Mouse (Mus musculus) hindbrain, embryonic 15.5 days (tissue): ENCODE data around the gene Treml4. TPM values are rescaled to one million over a fixed set of nuclear protein-coding genes. Genes with fewer than 3 reads are reported as not detected.

Source experiments
- ATAC-seq: fragments of 200-750 bp; cut with Nextera tagmentation; 2 replicates; pipeline ENCODE4 v1.8.0; 2017; ENCODE audit warnings: low read depth, moderate number of reproducible peaks, moderate TSS enrichment; ENCODE audit not compliant: low FRiP score
- H3K27ac ChIP-seq: fragments of 300-500 bp; sonication (generic); replicated peaks from 2 replicates; pipeline ENCODE4 v1.5.1; 2015; ENCODE audit warnings: mild to moderate bottlenecking, inconsistent platforms
- H3K27me3 ChIP-seq: fragments of 300-500 bp; sonication (generic); 2 replicates; pipeline ENCODE4 v1.6.1; 2015; ENCODE audit warnings: control low read depth, inconsistent platforms
- H3K36me3 ChIP-seq: fragments of 300-500 bp; sonication (generic); 2 replicates; pipeline ENCODE4 v1.6.1; 2015; ENCODE audit warnings: control low read depth, inconsistent platforms
- H3K4me1 ChIP-seq: fragments of 300-500 bp; sonication (generic); replicated peaks from 2 replicates; pipeline ENCODE4 v1.6.1; 2015; ENCODE audit warnings: control low read depth, inconsistent platforms
- H3K4me2 ChIP-seq: fragments of 300-500 bp; sonication (generic); 2 replicates; pipeline ENCODE4 v1.6.1; 2015; ENCODE audit warnings: moderate library complexity, mild to moderate bottlenecking, inconsistent platforms
- H3K4me3 ChIP-seq: fragments of 300-500 bp; sonication (generic); 2 replicates; pipeline ENCODE4 v1.5.1; 2015; ENCODE audit warnings: mild to moderate bottlenecking, inconsistent platforms
- H3K9ac ChIP-seq: fragments of 300-500 bp; sonication (generic); 2 replicates; pipeline ENCODE4 v1.6.1; 2015; ENCODE audit warnings: inconsistent platforms
- H3K9me3 ChIP-seq: fragments of 300-500 bp; sonication (generic); 2 replicates; pipeline ENCODE4 v1.6.1; 2016; ENCODE audit warnings: control low read depth, inconsistent platforms
- WGBS: fragments of 180-500 bp; shearing (Covaris S2); methylation state at CpG from one replicate; pipeline ENCODE4 v1.1.7; 2015; 5-methylcytosine and 5-hydroxymethylcytosine counted together
- polyA plus RNA-seq: library from polyadenylated mRNA; unstranded; fragments of >200 nt; fragmentation: Nextera tagmentation; extraction: Ambion mirVana; gene quantifications from 2 replicates; pipeline ENCODE4 v1.2.1, GENCODE M21; 2015

Gene Treml4
- 0.30 and 1.1 TPM in 2 replicates for polyA plus RNA-seq

GRCm38 (mm10) chr17:48263741-48264362 is at the start of gene Treml4:
Treml4 (plus strand) TSS chr17:48264295.
- Histone ChIP-seq H3K4me1 (no peaks in the 10 kb centered on the region), H3K9ac (no peak within 1 kb of the TSS), H3K4me2 (no peak within 1 kb of the TSS), H3K4me3 (no peak within 1 kb of the TSS), H3K36me3 (no peaks in the 10 kb centered on the region), H3K27me3 (no peaks in the 10 kb centered on the region), H3K9me3 (0 out of 2 replicates have a peak, but pooled peaks cover 11% of the 10 kb centered on the region), H3K27ac (no peak within 1 kb of the TSS)
- ATAC-seq = no peak
- 80% methylated on average over 3 of the region's 3 CpGs for WGBS

- no peaks in the 10 kb centered on the region for H3K27me3 ChIP-seq
- H3K27ac ChIP-seq = no peak overlapping the region
- no peak overlapping the region for H3K4me2 ChIP-seq
- no peaks in the 10 kb centered on the region for H3K36me3 ChIP-seq
- ATAC-seq = no peak
- no peaks in the 10 kb centered on the region for H3K4me1 ChIP-seq
- WGBS = 100% methylated on average over 1 of the region's 1 CpGs
- no peak overlapping the region for H3K4me3 ChIP-seq
- H3K9ac ChIP-seq = no peak overlapping the region
- H3K9me3 ChIP-seq = no peaks in the 10 kb centered on the region
Observed at GRCm38 (mm10) chr17:48215429-48215828, 48.7 kb upstream of the Treml4 start.

- Histone ChIP-seq H3K9ac (no peak overlapping the region), H3K27ac (no peak overlapping the region), H3K27me3 (no peaks in the 10 kb centered on the region), H3K36me3 (no peaks in the 10 kb centered on the region), H3K4me3 (no peak overlapping the region), H3K4me1 (no peaks in the 10 kb centered on the region), H3K9me3 (no peaks in the 10 kb centered on the region), H3K4me2 (no peak overlapping the region)
- WGBS = 94% methylated on average over 7 of the region's 7 CpGs
- ATAC-seq = no peak
Observed at GRCm38 (mm10) chr17:48230680-48231079, 33.4 kb upstream of the Treml4 start.

DNA sequence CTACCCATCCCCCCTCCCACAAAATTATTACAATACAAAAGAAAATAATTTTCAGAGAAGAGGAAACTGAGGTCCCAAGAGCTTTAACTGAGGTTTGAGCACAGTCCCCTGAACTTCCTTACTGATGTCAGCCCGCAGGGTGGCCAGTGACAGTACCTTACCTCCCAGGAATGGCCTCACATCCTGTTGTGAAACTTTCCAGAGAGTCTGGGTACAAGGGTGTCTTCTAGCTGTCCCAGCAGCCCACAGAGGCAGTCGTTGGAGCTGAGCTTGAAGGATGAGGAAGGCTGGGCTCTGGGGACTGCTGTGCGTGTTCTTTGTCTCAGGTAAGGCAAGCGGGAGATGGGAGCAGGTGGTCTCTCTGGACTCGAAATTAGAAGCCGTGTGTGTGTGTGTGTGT is 31.6 kb upstream of the Treml4 start, which contains the start of gene Trem1:
TSS of gene Trem1 (plus strand) at position 251 of the 400 bp plus-strand sequence.
- Histone ChIP-seq H3K4me3 (no peak within 1 kb of the TSS), H3K9me3 (no peaks in the 10 kb centered on the region), H3K36me3 (no peaks in the 10 kb centered on the region), H3K4me1 (no peaks in the 10 kb centered on the region), H3K27ac (no peak within 1 kb of the TSS), H3K9ac (no peak within 1 kb of the TSS), H3K4me2 (no peak within 1 kb of the TSS), H3K27me3 (no peaks in the 10 kb centered on the region)
- WGBS = 76% methylated on average over 6 of the region's 6 CpGs
- ATAC-seq = no peak

- H3K4me2 ChIP-seq = no peak overlapping the region
- no peak overlapping the region for H3K27ac ChIP-seq
- no peaks in the 10 kb centered on the region; the same call in 1 of the 2 replicates for H3K9me3 ChIP-seq
- H3K27me3 ChIP-seq = no peaks in the 10 kb centered on the region
- no peaks in the 10 kb centered on the region for H3K4me1 ChIP-seq
- no peak for ATAC-seq
- 87% methylated on average over 4 of the region's 4 CpGs for WGBS
- H3K4me3 ChIP-seq = no peak overlapping the region
- H3K9ac ChIP-seq = no peak overlapping the region
- H3K36me3 ChIP-seq = no peaks in the 10 kb centered on the region
Observed at GRCm38 (mm10) chr17:48233789-48234188, 30.3 kb upstream of the Treml4 start.

- no peak for ATAC-seq
Observed at GRCm38 (mm10) chr17:48234550-48234949, 29.5 kb upstream of the Treml4 start.

GRCm38 (mm10) chr17:48235773-48236370 is 28.2 kb upstream of the Treml4 start:
- Histone ChIP-seq H3K36me3 (no peaks in the 10 kb centered on the region), H3K4me2 (no peak overlapping the region), H3K4me1 (no peaks in the 10 kb centered on the region), H3K27me3 (no peaks in the 10 kb centered on the region), H3K27ac (no peak overlapping the region), H3K9me3 (no peaks in the 10 kb centered on the region; the same call in 1 of the 2 replicates), H3K9ac (no peak overlapping the region), H3K4me3 (no peak overlapping the region)
- ATAC-seq = no peak
- 60% methylated on average over 4 of the region's 4 CpGs for WGBS

More at GRCm38 (mm10) chr17:48234550-48234949, 29.5 kb upstream of the Treml4 start:
- H3K4me2 ChIP-seq = no peak overlapping the region
- H3K36me3 ChIP-seq = no peaks in the 10 kb centered on the region
- no peak overlapping the region for H3K4me3 ChIP-seq
- H3K27me3 ChIP-seq = no peaks in the 10 kb centered on the region
- no peaks in the 10 kb centered on the region for H3K4me1 ChIP-seq
- H3K9ac ChIP-seq = no peak overlapping the region
- H3K27ac ChIP-seq = no peak overlapping the region
- no peaks in the 10 kb centered on the region; the same call in 1 of the 2 replicates for H3K9me3 ChIP-seq
- WGBS = 81% methylated on average over 5 of the region's 5 CpGs

DNA sequence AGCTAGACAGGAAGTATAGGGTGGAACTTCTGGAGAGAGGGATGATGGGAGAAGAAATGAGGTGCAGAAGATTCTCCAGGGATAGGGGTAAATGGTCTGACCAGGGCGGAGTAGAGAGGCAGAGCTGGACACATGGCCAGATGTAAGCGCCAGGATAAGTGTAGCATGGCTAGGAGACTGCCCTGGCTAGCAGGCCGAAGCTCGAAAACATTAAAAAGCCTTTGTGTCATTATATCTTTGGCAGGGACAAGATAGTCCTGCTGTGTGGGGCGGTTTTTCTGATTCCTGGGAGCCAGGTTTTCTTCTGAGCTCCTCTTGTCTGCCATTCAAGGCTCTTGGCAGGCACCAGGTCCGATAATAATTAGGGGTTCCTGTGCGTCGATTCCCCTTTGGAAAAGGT is 26.5 kb upstream of the Treml4 start:
- Histone ChIP-seq H3K27ac (no peak overlapping the region), H3K4me2 (no peak overlapping the region), H3K4me1 (no peaks in the 10 kb centered on the region), H3K4me3 (no peak overlapping the region), H3K27me3 (no peaks in the 10 kb centered on the region), H3K36me3 (no peaks in the 10 kb centered on the region), H3K9me3 (no peaks in the 10 kb centered on the region; the same call in 1 of the 2 replicates), H3K9ac (no peak overlapping the region)
- ATAC-seq = no peak
- 87% methylated on average over 8 of the region's 8 CpGs for WGBS

DNA sequence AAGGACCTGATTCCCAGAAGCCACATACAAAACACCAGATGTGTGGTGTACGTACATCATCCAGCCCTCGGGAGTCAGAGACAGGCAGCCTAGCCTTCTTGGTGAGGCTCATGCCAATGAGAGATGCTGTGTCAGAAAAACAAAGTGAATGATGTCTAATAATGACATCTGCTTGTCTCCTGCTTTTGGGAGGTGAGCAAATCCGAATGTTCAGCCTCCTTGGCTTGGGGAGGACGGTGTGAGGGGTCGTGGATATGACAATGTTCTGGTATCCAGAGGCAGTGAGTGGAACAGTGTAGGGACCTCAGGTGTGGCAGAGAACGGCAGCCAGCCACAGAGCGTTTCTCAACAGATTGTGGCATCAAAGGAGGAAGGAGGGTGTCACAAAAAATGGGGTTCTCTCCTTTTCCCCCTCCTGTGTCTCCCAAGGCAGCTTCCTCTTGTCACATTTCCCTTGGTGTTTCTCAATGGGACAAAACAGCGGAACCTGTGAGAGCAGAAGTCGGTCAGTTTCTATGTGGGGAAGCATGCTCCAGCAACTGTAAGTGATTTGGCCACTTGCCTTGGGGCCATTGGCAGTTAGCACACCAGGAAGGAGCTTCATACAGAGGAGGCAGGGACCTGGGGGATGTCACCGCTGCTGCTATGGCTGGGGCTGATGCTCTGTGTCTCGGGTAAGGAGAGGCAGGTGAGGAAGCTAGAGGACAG is 16.7 kb upstream of the Treml4 start, which contains the start of gene Trem3:
TSS of gene Trem3 (plus strand) at position 557 of the 708 bp plus-strand sequence.
- WGBS = 84% methylated on average over 11 of the region's 11 CpGs
- H3K27ac ChIP-seq = no peak within 1 kb of the TSS
- no peaks in the 10 kb centered on the region for H3K36me3 ChIP-seq
- H3K4me3 ChIP-seq = no peak within 1 kb of the TSS
- no peaks in the 10 kb centered on the region for H3K4me1 ChIP-seq
- no peaks in the 10 kb centered on the region for H3K27me3 ChIP-seq
- no peaks in the 10 kb centered on the region for H3K9me3 ChIP-seq
- no peak within 1 kb of the TSS for H3K4me2 ChIP-seq
- ATAC-seq = no peak
- H3K9ac ChIP-seq = no peak within 1 kb of the TSS

DNA sequence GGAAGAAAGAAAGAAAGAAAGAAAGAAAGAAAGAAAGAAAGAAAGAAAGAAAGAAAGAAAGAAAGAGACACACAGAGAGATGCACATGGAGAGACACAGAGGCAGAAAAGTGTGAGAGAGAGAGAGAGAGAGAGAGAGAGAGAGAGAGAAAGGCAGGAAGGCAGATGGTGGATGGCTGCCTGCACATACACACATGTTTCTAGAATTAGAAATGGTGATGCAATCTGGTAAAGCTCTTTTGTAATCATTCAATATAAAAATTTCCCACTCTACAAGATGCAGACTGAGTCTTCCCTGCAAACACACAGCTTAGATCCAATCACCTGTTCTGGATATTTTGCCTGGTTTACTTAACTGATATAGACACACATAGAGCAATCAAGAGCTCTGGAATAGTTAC is 15.1 kb upstream of the Treml4 start:
- Histone ChIP-seq H3K4me1 (no peaks in the 10 kb centered on the region), H3K27ac (no peak overlapping the region), H3K4me3 (no peak overlapping the region), H3K9ac (no peak overlapping the region), H3K27me3 (no peaks in the 10 kb centered on the region), H3K4me2 (no peak overlapping the region), H3K9me3 (no peaks in the 10 kb centered on the region), H3K36me3 (no peaks in the 10 kb centered on the region)
- no peak for ATAC-seq

- Histone ChIP-seq H3K36me3 (no peaks in the 10 kb centered on the region), H3K27ac (no peak overlapping the region), H3K27me3 (no peaks in the 10 kb centered on the region), H3K9ac (no peak overlapping the region), H3K4me3 (no peak overlapping the region), H3K9me3 (no peaks in the 10 kb centered on the region), H3K4me1 (no peaks in the 10 kb centered on the region), H3K4me2 (no peak overlapping the region)
- no peak for ATAC-seq
- WGBS = 88% methylated on average over 11 of the region's 11 CpGs
Observed at GRCm38 (mm10) chr17:48249501-48249900, 14.6 kb upstream of the Treml4 start.

GRCm38 (mm10) chr17:48250631-48251030 is 13.5 kb upstream of the Treml4 start:
- H3K27me3 ChIP-seq = no peaks in the 10 kb centered on the region
- no peaks in the 10 kb centered on the region for H3K36me3 ChIP-seq
- no peak overlapping the region for H3K4me3 ChIP-seq
- no peak overlapping the region for H3K4me2 ChIP-seq
- H3K4me1 ChIP-seq = no peaks in the 10 kb centered on the region
- no peak overlapping the region for H3K9ac ChIP-seq
- 94% methylated on average over 7 of the region's 7 CpGs for WGBS
- no peak for ATAC-seq
- H3K9me3 ChIP-seq = no peaks in the 10 kb centered on the region
- H3K27ac ChIP-seq = no peak overlapping the region
